Mouse (Mus musculus): Measurements from ENCODE around the gene Stam2.

- TF ChIP-seq CTCF (IDR thresholded peaks at IDR 0.05; ENCODE audit: insufficient read depth, low read depth, low read length) (no peak), POLR2A (IDR thresholded peaks at IDR 0.05; ENCODE audit: insufficient read depth, low read depth, low read length) (no peak)
Observed at GRCm38 (mm10) chr2:52756691-52757090, 14.6 kb upstream of the Stam2 start.
